Mouse (Mus musculus) CH12.LX (cell line): ENCODE data around the gene Kif19a. TPM values are rescaled to one million over a fixed set of nuclear protein-coding genes. Genes with fewer than 3 reads are reported as not detected.

Experiments
- DNase-seq: peaks from one replicate; pipeline ENCODE4 v3.0.0-alpha.2; 2013; ENCODE audit errors: extremely low read depth
- H3K27ac ChIP-seq: 2 replicates; pipeline ENCODE4 v1.5.1; 2012; ENCODE audit warnings: low read depth, mild to moderate bottlenecking, control low read depth, moderate library complexity; ENCODE audit not compliant: insufficient read depth
- H3K27me3 ChIP-seq: replicated peaks from 2 replicates; pipeline ENCODE3; 2012; ENCODE audit warnings: inconsistent platforms
- H3K36me3 ChIP-seq, 2 experiments: replicated peaks in 1 of 2; 2 replicates each; pipeline versions ENCODE3 to v1.6.1; 2012; ENCODE audit warnings: inconsistent platforms in 1 of 2, low read length in 1 of 2, mild to moderate bottlenecking in 1 of 2, mixed read lengths in 1 of 2, moderate library complexity in 1 of 2; ENCODE audit not compliant: control insufficient read depth in 1 of 2, insufficient read depth in 1 of 2
- H3K4me1 ChIP-seq, 2 experiments: 2 replicates each; pipeline ENCODE4 v1.6.1; 2012; ENCODE audit warnings: inconsistent platforms in 1 of 2, moderate library complexity in 1 of 2; ENCODE audit not compliant: insufficient read depth in 2 of 2, control insufficient read depth in 1 of 2
- H3K4me2 ChIP-seq: 2 replicates; pipeline ENCODE4 v1.6.1; 2012; ENCODE audit warnings: low read depth, mild to moderate bottlenecking, control low read depth; ENCODE audit not compliant: poor library complexity, insufficient read depth, severe bottlenecking
- H3K4me3 ChIP-seq, 3 experiments: fragments of 150-350 bp in 1 of 3; sonication (generic) in 1 of 3; replicated peaks in 1 of 3; 2 replicates each; pipeline versions ENCODE3 to v1.5.1; 2011 to 2012; ENCODE audit warnings: low read depth in 2 of 3, low read length in 2 of 3, mild to moderate bottlenecking in 2 of 3, moderate library complexity in 2 of 3, control low read depth in 1 of 3, improper control_type of control experiment in 1 of 3, inconsistent platforms in 1 of 3, mixed read lengths in 1 of 3; ENCODE audit not compliant: poor library complexity in 1 of 3
- H3K79me2 ChIP-seq: replicated peaks from 2 replicates; pipeline ENCODE4 v1.6.1; 2012; ENCODE audit warnings: mild to moderate bottlenecking, moderate library complexity; ENCODE audit not compliant: control insufficient read depth, poor library complexity, insufficient read depth, severe bottlenecking; ENCODE audit errors: extremely low read depth
- H3K9ac ChIP-seq: 2 replicates; pipeline ENCODE4 v1.6.1; 2012; ENCODE audit warnings: low read depth, mild to moderate bottlenecking, control low read depth, moderate library complexity; ENCODE audit not compliant: insufficient read depth
- H3K9me3 ChIP-seq: replicated peaks from 2 replicates; pipeline ENCODE3; 2012; ENCODE audit warnings: low read length, inconsistent platforms, mixed read lengths
- BHLHE40 ChIP-seq: IDR thresholded peaks from 2 replicates; pipeline ENCODE4 v1.6.1; 2011; ENCODE audit warnings: mild to moderate bottlenecking, low read depth, low read length, improper control_type of control experiment
- CHD1 ChIP-seq: IDR thresholded peaks from 2 replicates; pipeline ENCODE4 v1.6.1; 2012; ENCODE audit warnings: low read depth, low read length, improper control_type of control experiment, inconsistent platforms
- CTCF ChIP-seq, 2 experiments: IDR thresholded peaks in 1 of 2; conservative IDR thresholded peaks in 1 of 2; 2 replicates each; pipeline ENCODE4 v1.5.1; 2011 to 2012; ENCODE audit warnings: low read depth in 2 of 2, low read length in 2 of 2, improper control_type of control experiment in 1 of 2, inconsistent platforms in 1 of 2, mild to moderate bottlenecking in 1 of 2, moderate library complexity in 1 of 2
- E2F4 ChIP-seq: IDR thresholded peaks from 2 replicates; pipeline ENCODE4 v1.6.1; 2011; ENCODE audit warnings: low read depth, low read length, improper control_type of control experiment; ENCODE audit not compliant: insufficient replicate concordance
- EP300 ChIP-seq: IDR thresholded peaks from 2 replicates; pipeline ENCODE4 v1.6.1; 2011; ENCODE audit warnings: low read length, improper control_type of control experiment
- ETS1 ChIP-seq: conservative IDR thresholded peaks from 2 replicates; pipeline ENCODE4 v1.6.1; 2012; ENCODE audit warnings: low read depth, mild to moderate bottlenecking, inconsistent platforms, low read length, improper control_type of control experiment, moderate library complexity
- GABPA ChIP-seq: IDR thresholded peaks from 2 replicates; pipeline ENCODE4 v1.6.1; 2012; ENCODE audit warnings: low read depth, low read length, improper control_type of control experiment, inconsistent platforms; ENCODE audit not compliant: insufficient replicate concordance
- IRF4 ChIP-seq: IDR thresholded peaks from 2 replicates; pipeline ENCODE4 v1.6.1; 2014; ENCODE audit warnings: low read depth, mild to moderate bottlenecking, inconsistent platforms, low read length, improper control_type of control experiment
- JUND ChIP-seq: conservative IDR thresholded peaks from 2 replicates; pipeline ENCODE4 v1.6.1; 2011; ENCODE audit warnings: low read depth, low read length, improper control_type of control experiment
- MAX ChIP-seq: IDR thresholded peaks from 2 replicates; pipeline ENCODE4 v1.6.1; 2011; ENCODE audit warnings: low read length, improper control_type of control experiment
- MEF2A ChIP-seq: IDR thresholded peaks from 2 replicates; pipeline ENCODE4 v1.6.1; 2014; ENCODE audit warnings: low read depth, mild to moderate bottlenecking, inconsistent platforms, low read length, improper control_type of control experiment, borderline replicate concordance
- MXI1 ChIP-seq: IDR thresholded peaks from 2 replicates; pipeline ENCODE4 v1.6.1; 2011; ENCODE audit warnings: mild to moderate bottlenecking, low read depth, low read length, improper control_type of control experiment
- PAX5 ChIP-seq: IDR thresholded peaks from 2 replicates; pipeline ENCODE4 v1.6.1; 2012; ENCODE audit warnings: low read length, inconsistent platforms, mixed read lengths
- POLR2A ChIP-seq: IDR thresholded peaks from 2 replicates; pipeline ENCODE4 v1.6.1; 2011; ENCODE audit warnings: low read depth, mild to moderate bottlenecking, improper control_type of control experiment, low read length
- RAD21 ChIP-seq: IDR thresholded peaks from 2 replicates; pipeline ENCODE4 v1.6.1; 2011; ENCODE audit warnings: low read depth, mild to moderate bottlenecking, low read length, improper control_type of control experiment, moderate library complexity
- RCOR1 ChIP-seq: conservative IDR thresholded peaks from 2 replicates; pipeline ENCODE4 v1.6.1; 2012; ENCODE audit warnings: low read depth, mild to moderate bottlenecking, inconsistent platforms, low read length, improper control_type of control experiment
- SMC3 ChIP-seq: IDR thresholded peaks from 2 replicates; pipeline ENCODE4 v1.6.1; 2011; ENCODE audit warnings: low read depth, low read length, improper control_type of control experiment
- TBP ChIP-seq: conservative IDR thresholded peaks from 2 replicates; pipeline ENCODE4 v1.6.1; 2011; ENCODE audit warnings: low read depth, low read length, improper control_type of control experiment
- USF2 ChIP-seq: conservative IDR thresholded peaks from 2 replicates; pipeline ENCODE4 v1.6.1; 2011; ENCODE audit warnings: low read depth, low read length, improper control_type of control experiment
- ZC3H11A ChIP-seq: IDR thresholded peaks from 2 replicates; pipeline ENCODE4 v1.6.1; 2012; ENCODE audit warnings: low read depth, mild to moderate bottlenecking, inconsistent platforms, low read length, improper control_type of control experiment
- dilution Hi-C: fragments of 300-500 bp; cut with MboI; formaldehyde crosslinking; loops from 2 replicates; pipeline ENCODE4 v1.14.3; 2020; ENCODE audit warnings: low sequenced_read_pairs; ENCODE audit not compliant: extremely low pct_unique_long_range_greater_than_20kb, extremely low pct_ligation_motif_present
- in situ Hi-C: fragments of 300-500 bp; cut with MboI; formaldehyde crosslinking; loops from 3 replicates; pipeline ENCODE4 v1.14.3; 2019; ENCODE audit warnings: low sequenced_read_pairs, low pct_ligation_motif_present, low pct_unique_long_range_greater_than_20kb, mixed read lengths
- polyA plus RNA-seq: library from polyadenylated mRNA; unstranded; fragments of >175 nt; gene quantifications from 2 replicates; pipeline ENCODE4 v1.2.1, GENCODE M21; 2012; ENCODE audit warnings: low read depth; ENCODE audit not compliant: insufficient read length
- total RNA-seq, 2 experiments: library from RNA; depleted of rRNA; stranded (reverse); fragments of 300-350 nt in 1 of 2; fragments of >200 nt in 1 of 2; gene quantifications; 2 replicates each; pipeline ENCODE4 v1.2.3; 2012 to 2014

The Kif19a gene
- total and polyA plus RNA-seq, 3 experiments = 1.4 to 8.2 (median 1.9) TPM

DNA sequence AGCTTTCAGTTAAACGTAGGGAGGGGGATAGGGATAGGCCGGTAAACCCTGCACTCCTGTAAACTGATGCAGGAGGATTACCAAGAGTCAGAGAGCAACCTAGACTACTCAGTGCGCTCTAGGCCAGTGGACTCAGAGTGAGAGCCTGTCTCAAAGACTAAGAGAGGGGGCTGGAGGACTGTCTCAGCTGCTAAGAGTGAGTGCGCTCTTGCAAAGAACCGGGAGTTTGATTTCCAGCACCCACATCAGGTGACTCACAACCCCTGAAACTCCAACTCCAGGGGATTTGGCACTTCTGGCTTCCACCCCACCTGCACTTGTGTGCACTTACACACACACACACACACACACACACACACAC is 37.4 kb upstream of the Kif19a start:
- Histone ChIP-seq H3K27me3 (peaks cover 23% of the 10 kb centered on the region), H3K9me3 (peaks cover 8% of the 10 kb centered on the region), H3K9ac (no peak overlapping the region), H3K79me2 (no peaks in the 10 kb centered on the region), H3K4me3 (no peak overlapping the region), H3K27ac (no peak overlapping the region), H3K36me3 (no peaks in the 10 kb centered on the region), H3K4me2 (peak overlapping the region; percentile 64; the same call in 1 of the 2 replicates), H3K4me1 (peaks cover 11 to 14% of the 10 kb centered on the region in 2 experiments)
- dilution Hi-C loops = no loop called here
- in situ Hi-C loops = no loop called here
- no peak for DNase-seq
- TF ChIP-seq MAX (no peak), JUND (no peak), PAX5 (no peak), BHLHE40 (no peak), ZC3H11A (no peak), RCOR1 (no peak), IRF4 (no peak), E2F4 (no peak), CHD1 (no peak), ETS1 (no peak)

DNA sequence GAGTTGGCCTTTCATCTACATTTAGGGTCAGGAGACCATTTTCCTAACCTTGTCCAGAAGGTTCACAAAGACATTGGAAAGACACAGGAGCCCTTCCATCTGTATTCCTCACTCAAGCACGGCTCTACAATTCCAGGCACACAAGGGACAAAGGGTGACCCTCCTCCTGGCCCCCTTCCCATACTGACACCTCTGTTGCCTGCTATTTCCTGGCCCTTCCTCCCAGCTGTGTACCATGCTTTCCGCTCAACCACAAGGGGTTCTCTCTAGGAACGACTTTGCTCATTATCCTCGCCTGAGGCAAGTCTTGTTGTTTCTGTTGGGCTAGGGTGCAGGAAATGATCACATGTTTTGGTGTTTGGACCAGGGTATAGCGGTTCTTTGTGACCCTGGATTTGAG is 36.9 kb upstream of the Kif19a start:
- peaks cover 26% of the 10 kb centered on the region for H3K27me3 ChIP-seq
- H3K79me2 ChIP-seq = no peaks in the 10 kb centered on the region
- in situ Hi-C loops (no loop called here), dilution Hi-C loops (no loop called here)
- H3K36me3 ChIP-seq = no peaks in the 10 kb centered on the region
- no peak for TF ChIP-seq EP300
- H3K9me3 ChIP-seq = peaks cover 8% of the 10 kb centered on the region
- H3K9ac ChIP-seq = no peak overlapping the region
- H3K4me1 ChIP-seq = peaks cover 6 to 11% of the 10 kb centered on the region in 2 experiments; a peak in 3 of 4 replicates
- H3K27ac ChIP-seq = no peak overlapping the region
- no peak for DNase-seq
- no peak overlapping the region for H3K4me2 ChIP-seq
- no peak overlapping the region for H3K4me3 ChIP-seq

DNA sequence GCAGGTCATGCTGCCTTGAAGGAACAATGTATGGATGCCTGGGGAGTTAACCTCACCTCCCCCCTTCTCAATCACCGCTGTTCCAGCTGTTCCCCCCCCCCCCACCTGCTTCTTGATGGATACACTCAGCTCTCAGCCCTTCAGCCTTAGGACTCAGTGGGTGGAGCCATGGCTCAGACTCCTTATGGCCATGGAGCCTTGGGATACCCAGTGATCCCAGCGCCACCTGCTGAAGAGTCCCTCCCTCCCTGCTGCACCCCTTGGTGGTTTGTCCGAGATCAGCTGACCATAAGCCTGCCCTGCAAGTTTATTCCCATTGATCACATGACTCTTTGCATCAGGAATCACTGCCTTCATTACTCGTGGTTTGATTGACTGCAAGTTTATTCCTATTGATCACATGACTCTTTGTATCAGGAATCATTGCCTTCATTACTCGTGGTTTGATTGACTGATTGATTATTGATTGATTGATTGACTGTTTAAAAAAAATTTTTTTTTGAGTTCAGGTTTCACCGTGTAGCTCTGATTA is 35.3 kb upstream of the Kif19a start:
- H3K9me3 ChIP-seq = peaks cover 8% of the 10 kb centered on the region
- no peaks in the 10 kb centered on the region for H3K36me3 ChIP-seq
- dilution Hi-C loops = no loop called here
- H3K4me2 ChIP-seq = no peak overlapping the region
- no peak for TF ChIP-seq USF2
- TF ChIP-seq SMC3 = no peak
- no peak for TF ChIP-seq RAD21
- no peak for TF ChIP-seq GABPA
- TF ChIP-seq ZC3H11A = no peak
- no peak for TF ChIP-seq PAX5
- no peak for TF ChIP-seq MXI1
- TF ChIP-seq IRF4 = no peak
- TF ChIP-seq POLR2A = no peak
- TF ChIP-seq ETS1 = no peak
- no peak for TF ChIP-seq MEF2A
- TF ChIP-seq TBP = no peak
- TF ChIP-seq CTCF (conservative IDR thresholded peaks at IDR 0.05 in 1 of 2, IDR thresholded peaks at IDR 0.05 in 1 of 2; ENCODE audit: low read depth in 2 of 2, low read length in 2 of 2) = no peak
- no peak for TF ChIP-seq RCOR1
- H3K27me3 ChIP-seq = peaks cover 39% of the 10 kb centered on the region
- H3K4me3 ChIP-seq = no peak overlapping the region
- no peak overlapping the region for H3K9ac ChIP-seq
- peaks cover 0 to 9% of the 10 kb centered on the region in 2 experiments; a peak in 2 of 4 replicates for H3K4me1 ChIP-seq
- in situ Hi-C loops = loop anchor here (5.0 kb wide), 1 partner anchor 58 kb away; no protein-coding TSS in a partner anchor
- no peak overlapping the region for H3K27ac ChIP-seq
- H3K79me2 ChIP-seq = no peaks in the 10 kb centered on the region
- no peak for DNase-seq
